Mouse (Mus musculus): Measurements from ENCODE around the gene Neurod1. TPM values are rescaled to one million over a fixed set of nuclear protein-coding genes. Genes with fewer than 3 reads are reported as not detected.

Gene Neurod1
- polyA plus RNA-seq, 1 experiment from 2014 or later = 29.7 TPM

Other genes with a start within 250 kb of the Neurod1 start
- 5.4 and 5.5 TPM in 2 replicates for gene Itga4, start 201.3 kb downstream of the Neurod1 start, polyA plus RNA-seq (2015; fragmentation: Nextera tagmentation; extraction: Ambion mirVana)
- 2.0 and 2.3 TPM in 2 replicates for gene Cerkl, start within 50 bp of the Neurod1 start, polyA plus RNA-seq (2015; fragmentation: Nextera tagmentation; extraction: Ambion mirVana)
- gene Itprid2, start 178.6 kb upstream of the Neurod1 start, polyA plus RNA-seq (2015; fragmentation: Nextera tagmentation; extraction: Ambion mirVana) = 7.2 and 8.1 TPM in 2 replicates